Mouse (Mus musculus) spleen, adult 2 months (tissue): ENCODE data around the gene Clec4a3.

Source experiments
- CTCF ChIP-seq: fragments of 200-500 bp; IDR thresholded peaks from 2 replicates; pipeline ENCODE4 v1.5.1; 2011; ENCODE audit warnings: mild to moderate bottlenecking, inconsistent platforms; ENCODE audit not compliant: insufficient read depth, insufficient read length, insufficient replicate concordance; ENCODE audit errors: extremely low read depth
- POLR2A ChIP-seq: fragments of 200-500 bp; IDR thresholded peaks from 2 replicates; pipeline ENCODE4 v1.6.1; 2011; ENCODE audit warnings: low read depth, low read length, inconsistent platforms

- TF ChIP-seq POLR2A = no peak
- TF ChIP-seq CTCF = no peak
Observed at GRCm38 (mm10) chr6:122939618-122940017, 12.7 kb upstream of the Clec4a3 start.
